Mouse (Mus musculus) thymus, adult 2 months (tissue): ENCODE data around the gene Pla2g4a.

Source experiments
- CTCF ChIP-seq: fragments of 200-500 bp; IDR thresholded peaks from 2 replicates; pipeline ENCODE4 v1.5.1; 2012; ENCODE audit warnings: mild to moderate bottlenecking, control low read depth, low read length, moderate library complexity, borderline replicate concordance; ENCODE audit not compliant: control insufficient read depth, poor library complexity, insufficient read depth; ENCODE audit errors: extremely low read depth
- POLR2A ChIP-seq: fragments of 200-500 bp; IDR thresholded peaks from 2 replicates; pipeline ENCODE4 v1.6.1; 2012; ENCODE audit warnings: mild to moderate bottlenecking, low read length, control low read depth, moderate library complexity; ENCODE audit not compliant: control insufficient read depth, poor library complexity, insufficient read depth; ENCODE audit errors: extremely low read depth

DNA sequence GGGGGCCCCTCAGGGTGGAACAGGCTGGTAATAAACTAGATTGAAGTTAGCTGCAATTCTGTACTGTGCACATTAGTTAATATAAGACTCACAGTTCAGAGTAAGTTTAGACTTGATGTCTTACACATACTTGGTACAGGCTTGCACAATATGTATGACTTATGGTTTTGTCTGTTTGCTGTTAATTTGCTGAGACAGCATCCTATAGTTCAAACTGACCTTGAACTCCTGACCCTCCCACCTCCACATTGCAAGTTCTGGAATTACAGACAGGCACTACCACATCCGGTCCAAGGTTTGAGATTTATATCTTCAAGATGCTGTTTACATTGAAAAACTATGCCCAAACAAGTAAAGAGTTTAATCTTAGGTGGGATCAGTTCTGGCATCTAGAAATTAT, 4.7 kb upstream of the Pla2g4a start:
- TF ChIP-seq POLR2A (no peak), CTCF (no peak)
